Mouse (Mus musculus) intestine, embryonic 15.5 days (tissue): ENCODE measurements at regions not wholly inside any gene's neighbourhood (a gene's known extent, or its start where the extent isn't known, plus 50 kb on each side); places are given as distances from the start of the nearest gene placed in this dataset.

Experiments
- ATAC-seq: fragments of 200-750 bp; cut with Nextera tagmentation; 2 replicates; pipeline ENCODE4 v1.8.0; 2017; ENCODE audit warnings: moderate TSS enrichment, moderate library complexity
- H3K27ac ChIP-seq: fragments of 300-500 bp; sonication (generic); 2 replicates; pipeline ENCODE4 v1.5.1; 2015; ENCODE audit warnings: mild to moderate bottlenecking, inconsistent platforms
- H3K27me3 ChIP-seq: fragments of 300-500 bp; sonication (generic); replicated peaks from 2 replicates; pipeline ENCODE4 v1.6.1; 2015; ENCODE audit warnings: inconsistent platforms
- H3K36me3 ChIP-seq: fragments of 300-500 bp; sonication (generic); 2 replicates; pipeline ENCODE4 v1.6.1; 2015; ENCODE audit warnings: inconsistent platforms
- H3K4me1 ChIP-seq: fragments of 300-500 bp; sonication (generic); replicated peaks from 2 replicates; pipeline ENCODE4 v1.6.1; 2015; ENCODE audit warnings: inconsistent platforms
- H3K4me2 ChIP-seq: fragments of 300-500 bp; sonication (generic); replicated peaks from 2 replicates; pipeline ENCODE4 v1.6.1; 2015; ENCODE audit warnings: mild to moderate bottlenecking, inconsistent platforms
- H3K4me3 ChIP-seq: fragments of 300-500 bp; sonication (generic); replicated peaks from 2 replicates; pipeline ENCODE4 v1.5.1; 2015; ENCODE audit warnings: inconsistent platforms
- H3K9ac ChIP-seq: fragments of 300-500 bp; sonication (generic); 2 replicates; pipeline ENCODE4 v1.6.1; 2015; ENCODE audit warnings: inconsistent platforms
- H3K9me3 ChIP-seq: fragments of 300-500 bp; sonication (generic); 2 replicates; pipeline ENCODE4 v1.6.1; 2016; ENCODE audit warnings: inconsistent platforms
- WGBS: fragments of 180-500 bp; shearing (Covaris S2); methylation state at CpG from one replicate; pipeline ENCODE4 v1.1.7; 2015; 5-methylcytosine and 5-hydroxymethylcytosine counted together

DNA sequence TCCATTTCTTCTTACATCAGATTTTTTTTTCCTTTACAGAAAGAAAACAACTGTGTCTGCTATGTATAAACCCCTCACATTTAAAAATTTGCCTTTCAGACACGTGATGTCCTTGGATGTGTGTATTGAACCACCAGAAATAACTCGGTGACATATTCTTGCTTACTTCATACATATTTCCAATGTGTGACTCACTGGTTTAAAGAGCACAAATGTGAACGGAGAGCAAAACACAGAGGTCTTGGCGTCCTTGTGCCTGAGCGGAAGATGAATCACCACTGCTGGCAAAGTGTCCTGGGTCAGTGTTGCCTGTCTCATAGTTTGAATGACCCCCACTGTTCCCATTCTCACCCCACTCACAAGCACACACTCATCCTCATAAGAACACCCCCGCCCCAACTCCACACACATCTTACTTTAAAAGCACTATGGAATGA, 94.0 kb upstream of the Trim52 start:
- Histone ChIP-seq H3K4me1 (no peaks in the 10 kb centered on the region), H3K36me3 (no peaks in the 10 kb centered on the region), H3K4me2 (no peak overlapping the region), H3K27me3 (no peaks in the 10 kb centered on the region), H3K27ac (no peak overlapping the region), H3K9me3 (no peaks in the 10 kb centered on the region), H3K9ac (no peak overlapping the region), H3K4me3 (no peak overlapping the region)
- no peak; the same call in 1 of the 2 replicates for ATAC-seq
- 60% methylated on average over 6 of the region's 6 CpGs for WGBS

DNA sequence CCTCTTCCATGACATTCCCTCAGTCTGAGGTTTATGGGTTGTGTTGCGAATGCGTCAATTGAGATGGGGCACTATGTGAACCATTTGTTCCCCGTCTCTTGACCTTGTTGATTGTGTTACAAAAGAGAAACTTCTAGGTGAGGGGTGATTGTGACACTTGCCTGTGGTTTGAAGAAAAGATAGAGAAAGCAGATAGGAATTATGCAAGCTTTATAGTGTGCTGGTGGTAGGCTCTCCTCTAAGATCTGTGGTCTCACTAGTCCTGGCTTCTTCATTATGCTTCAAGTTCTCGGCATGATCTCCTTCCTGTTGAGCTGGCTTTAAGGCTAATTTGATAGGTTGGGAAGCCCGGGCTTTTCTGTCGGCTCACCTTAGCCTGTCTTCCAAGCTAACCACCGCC, 83.2 kb upstream of the Trim52 start:
- ATAC-seq = no peak
- H3K4me3 ChIP-seq = no peak overlapping the region
- no peaks in the 10 kb centered on the region for H3K9me3 ChIP-seq
- no peak overlapping the region for H3K9ac ChIP-seq
- no peaks in the 10 kb centered on the region for H3K36me3 ChIP-seq
- H3K4me2 ChIP-seq = no peak overlapping the region
- H3K4me1 ChIP-seq = no peaks in the 10 kb centered on the region
- H3K27ac ChIP-seq = no peak overlapping the region
- H3K27me3 ChIP-seq = no peaks in the 10 kb centered on the region
- WGBS = 87% methylated on average over 7 of the region's 7 CpGs

DNA sequence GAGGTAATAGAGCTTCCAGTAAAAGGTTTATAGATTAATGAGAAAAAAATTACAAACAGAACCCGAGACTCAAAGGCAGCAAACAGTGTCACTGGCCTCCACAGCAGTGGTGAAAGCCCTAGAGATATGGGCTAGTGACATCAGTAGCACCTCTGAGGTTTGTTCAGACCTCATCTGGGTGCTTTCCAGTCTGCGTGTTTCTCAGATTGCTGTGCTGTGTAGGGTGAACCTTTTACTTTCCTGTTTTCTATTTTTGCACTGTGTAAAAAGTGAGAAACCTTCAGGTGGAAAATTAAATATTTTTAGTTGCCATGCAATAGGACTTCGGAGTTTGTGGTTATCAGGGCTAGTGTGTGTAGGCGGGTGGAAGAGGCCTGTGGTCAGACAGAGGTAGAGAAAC, 79.2 kb upstream of the Trim52 start:
- H3K9ac ChIP-seq = no peak overlapping the region
- H3K4me2 ChIP-seq = no peak overlapping the region
- WGBS = 80% methylated on average over 4 of the region's 4 CpGs
- H3K4me1 ChIP-seq = no peaks in the 10 kb centered on the region
- H3K4me3 ChIP-seq = no peak overlapping the region
- no peaks in the 10 kb centered on the region for H3K36me3 ChIP-seq
- no peaks in the 10 kb centered on the region for H3K27me3 ChIP-seq
- ATAC-seq = no peak
- no peak overlapping the region for H3K27ac ChIP-seq
- H3K9me3 ChIP-seq = no peaks in the 10 kb centered on the region

DNA sequence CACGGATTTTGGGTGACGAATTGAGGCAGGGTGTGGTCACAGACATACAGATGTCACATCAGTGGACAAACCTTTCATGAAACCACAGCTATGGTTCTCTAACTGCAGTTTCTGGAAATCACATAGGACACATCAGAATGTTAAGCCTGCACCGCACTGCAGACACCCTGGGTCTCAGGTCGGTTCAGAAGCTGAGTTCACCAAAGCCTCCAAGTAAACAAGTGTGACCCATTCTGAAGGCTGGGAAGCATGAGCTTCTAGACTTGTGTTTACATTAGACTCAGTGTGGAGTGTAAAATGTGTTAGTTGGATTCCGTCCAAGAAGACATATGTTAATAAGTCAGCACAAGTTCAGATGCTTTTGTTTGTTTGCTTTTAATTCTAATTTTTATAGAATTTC, 78.3 kb upstream of the Trim52 start:
- no peak overlapping the region for H3K4me2 ChIP-seq
- no peaks in the 10 kb centered on the region for H3K36me3 ChIP-seq
- no peaks in the 10 kb centered on the region for H3K4me1 ChIP-seq
- no peaks in the 10 kb centered on the region for H3K9me3 ChIP-seq
- H3K27ac ChIP-seq = no peak overlapping the region
- WGBS = 61% methylated on average over 5 of the region's 5 CpGs
- ATAC-seq = peak; percentile 61; the same call in 1 of the 2 replicates
- no peak overlapping the region for H3K9ac ChIP-seq
- no peaks in the 10 kb centered on the region for H3K27me3 ChIP-seq
- no peak overlapping the region for H3K4me3 ChIP-seq

DNA sequence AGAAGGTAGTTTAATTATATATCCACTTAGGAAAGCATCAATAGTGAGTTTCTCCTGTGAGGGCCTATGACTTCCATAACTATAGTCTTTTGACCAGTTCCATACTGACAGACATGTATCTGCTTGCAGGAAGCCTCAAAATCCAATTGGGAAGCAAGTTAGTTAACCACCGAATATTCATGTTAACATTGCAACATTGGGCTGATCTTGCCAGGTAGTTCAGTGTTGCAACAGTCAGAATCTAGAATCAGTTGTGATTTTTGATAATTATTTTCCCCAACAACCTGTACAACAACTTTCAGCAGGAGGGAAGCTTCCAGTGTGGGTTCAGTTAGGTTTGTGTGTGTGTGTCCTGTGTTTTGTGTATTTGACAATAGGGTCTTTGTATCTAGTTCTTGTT, 74.9 kb upstream of the Trim52 start:
- ATAC-seq = no peak
- no peaks in the 10 kb centered on the region for H3K4me1 ChIP-seq
- no peaks in the 10 kb centered on the region for H3K36me3 ChIP-seq
- no peak overlapping the region for H3K4me3 ChIP-seq
- H3K9me3 ChIP-seq = no peaks in the 10 kb centered on the region
- no peak overlapping the region for H3K4me2 ChIP-seq
- no peak overlapping the region for H3K9ac ChIP-seq
- 88% methylated on average over 1 of the region's 1 CpGs for WGBS
- no peak overlapping the region for H3K27ac ChIP-seq
- H3K27me3 ChIP-seq = no peaks in the 10 kb centered on the region

DNA sequence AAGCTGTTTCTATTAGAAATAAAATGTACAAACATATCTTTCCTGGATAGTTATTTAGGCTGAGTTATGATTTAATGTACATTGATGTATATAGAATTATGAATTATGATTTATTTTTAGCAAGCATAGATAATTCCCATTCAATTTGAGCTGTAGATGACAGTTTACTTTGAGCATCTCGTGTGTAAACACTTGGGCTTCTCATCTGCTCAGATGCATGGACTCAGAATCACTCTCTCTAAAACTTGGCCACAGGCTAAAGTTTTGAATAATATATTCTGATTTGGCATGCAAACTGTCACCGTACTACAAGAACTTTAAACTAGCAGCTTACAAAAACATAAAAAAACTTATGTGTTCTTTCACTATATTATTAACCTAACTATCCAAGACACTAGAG, 72.2 kb upstream of the Trim52 start:
- Histone ChIP-seq H3K27me3 (no peaks in the 10 kb centered on the region), H3K4me3 (no peak overlapping the region), H3K27ac (no peak overlapping the region), H3K36me3 (no peaks in the 10 kb centered on the region), H3K9ac (no peak overlapping the region), H3K9me3 (no peaks in the 10 kb centered on the region), H3K4me2 (no peak overlapping the region), H3K4me1 (no peaks in the 10 kb centered on the region)
- WGBS = 55% methylated on average over 2 of the region's 2 CpGs
- no peak for ATAC-seq

DNA sequence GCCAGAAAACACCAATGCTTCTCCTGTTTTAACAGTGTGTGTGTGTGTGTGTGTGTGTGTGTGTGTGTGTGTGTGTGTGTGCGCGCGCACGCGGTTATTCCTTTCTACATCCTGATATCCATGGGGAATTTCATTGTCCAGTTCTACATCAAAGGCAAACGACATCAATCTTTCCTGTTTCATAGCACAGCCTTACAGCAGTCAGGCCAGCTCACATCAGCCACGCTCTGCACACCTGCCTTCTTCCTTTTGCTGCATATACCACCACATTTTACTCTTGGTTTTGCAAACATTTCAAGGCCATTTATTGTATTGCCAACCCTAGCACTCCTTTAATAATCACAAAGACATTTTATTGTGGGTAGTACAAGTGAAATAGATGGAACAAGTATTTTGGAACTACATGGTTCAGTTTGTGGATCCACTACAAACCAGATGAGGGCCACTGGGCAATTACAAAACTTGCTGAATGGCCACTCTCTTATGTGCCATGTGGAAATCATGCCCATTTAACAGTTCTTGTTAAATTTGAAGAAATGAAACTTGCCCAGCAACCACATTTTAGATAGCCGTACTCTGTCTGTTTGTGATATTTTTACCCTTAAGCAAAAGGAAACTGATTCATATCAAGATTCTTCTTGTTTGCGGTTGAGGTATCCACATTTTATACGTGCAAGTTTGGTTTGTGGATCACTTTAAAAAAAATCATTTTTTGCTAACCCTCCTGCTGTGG, 70.9 kb upstream of the Trim52 start:
- Histone ChIP-seq H3K27me3 (no peaks in the 10 kb centered on the region), H3K4me3 (no peak overlapping the region), H3K9me3 (no peaks in the 10 kb centered on the region), H3K4me1 (no peaks in the 10 kb centered on the region), H3K4me2 (no peak overlapping the region), H3K27ac (no peak overlapping the region), H3K36me3 (no peaks in the 10 kb centered on the region), H3K9ac (no peak overlapping the region)
- WGBS = 90% methylated on average over 10 of the region's 10 CpGs
- ATAC-seq = no peak

DNA sequence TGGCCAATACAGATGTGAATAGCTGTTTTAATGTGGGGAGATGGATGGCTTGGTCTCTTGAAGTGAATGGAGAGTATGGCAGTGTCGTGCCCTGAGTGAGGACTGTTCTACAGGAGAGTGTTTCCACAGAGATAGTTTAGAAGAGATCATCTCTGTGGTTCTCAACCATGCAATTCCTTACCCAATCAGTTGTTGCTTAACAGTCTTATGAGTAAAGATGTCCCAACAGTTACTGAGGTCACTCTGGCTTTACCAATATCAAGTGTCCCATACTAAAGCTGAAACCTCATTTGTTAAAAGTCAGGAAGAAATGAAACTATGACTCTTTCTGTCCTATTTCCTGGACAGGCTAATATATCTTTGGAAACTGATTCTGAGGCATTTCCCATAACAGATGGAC, 61.7 kb upstream of the Trim52 start:
- H3K27me3 ChIP-seq = no peaks in the 10 kb centered on the region
- H3K4me1 ChIP-seq = no peaks in the 10 kb centered on the region
- WGBS = 78% methylated on average over 1 of the region's 1 CpGs
- H3K4me3 ChIP-seq = no peak overlapping the region
- H3K9me3 ChIP-seq = no peaks in the 10 kb centered on the region
- no peak overlapping the region for H3K4me2 ChIP-seq
- H3K27ac ChIP-seq = no peak overlapping the region
- ATAC-seq = no peak
- H3K36me3 ChIP-seq = no peaks in the 10 kb centered on the region
- H3K9ac ChIP-seq = no peak overlapping the region

DNA sequence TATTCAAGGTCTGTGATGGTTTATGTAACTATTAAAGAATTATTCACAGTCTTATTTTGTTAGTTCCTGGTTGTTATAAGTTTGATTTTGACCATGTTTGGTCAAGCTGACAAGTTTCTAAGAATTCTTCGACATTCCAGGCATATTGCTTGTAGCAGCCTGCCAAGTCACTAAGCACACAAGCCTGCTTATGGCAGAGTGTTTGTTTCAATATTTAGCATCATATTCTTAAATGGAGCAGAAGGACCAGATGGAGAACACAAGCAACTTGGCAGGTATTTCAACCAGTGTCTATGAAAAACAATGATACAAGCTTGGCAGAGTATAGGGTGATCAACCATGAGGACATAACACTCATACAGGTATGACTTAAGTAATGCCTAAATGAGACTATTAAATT, 55.8 kb upstream of the Trim52 start:
- ATAC-seq = no peak
- no peak overlapping the region for H3K4me3 ChIP-seq
- H3K36me3 ChIP-seq = no peaks in the 10 kb centered on the region
- no peaks in the 10 kb centered on the region for H3K4me1 ChIP-seq
- no peak overlapping the region for H3K27ac ChIP-seq
- H3K9ac ChIP-seq = no peak overlapping the region
- H3K9me3 ChIP-seq = no peaks in the 10 kb centered on the region
- H3K27me3 ChIP-seq = no peaks in the 10 kb centered on the region
- no peak overlapping the region for H3K4me2 ChIP-seq
- 67% methylated on average over 1 of the region's 1 CpGs for WGBS

DNA sequence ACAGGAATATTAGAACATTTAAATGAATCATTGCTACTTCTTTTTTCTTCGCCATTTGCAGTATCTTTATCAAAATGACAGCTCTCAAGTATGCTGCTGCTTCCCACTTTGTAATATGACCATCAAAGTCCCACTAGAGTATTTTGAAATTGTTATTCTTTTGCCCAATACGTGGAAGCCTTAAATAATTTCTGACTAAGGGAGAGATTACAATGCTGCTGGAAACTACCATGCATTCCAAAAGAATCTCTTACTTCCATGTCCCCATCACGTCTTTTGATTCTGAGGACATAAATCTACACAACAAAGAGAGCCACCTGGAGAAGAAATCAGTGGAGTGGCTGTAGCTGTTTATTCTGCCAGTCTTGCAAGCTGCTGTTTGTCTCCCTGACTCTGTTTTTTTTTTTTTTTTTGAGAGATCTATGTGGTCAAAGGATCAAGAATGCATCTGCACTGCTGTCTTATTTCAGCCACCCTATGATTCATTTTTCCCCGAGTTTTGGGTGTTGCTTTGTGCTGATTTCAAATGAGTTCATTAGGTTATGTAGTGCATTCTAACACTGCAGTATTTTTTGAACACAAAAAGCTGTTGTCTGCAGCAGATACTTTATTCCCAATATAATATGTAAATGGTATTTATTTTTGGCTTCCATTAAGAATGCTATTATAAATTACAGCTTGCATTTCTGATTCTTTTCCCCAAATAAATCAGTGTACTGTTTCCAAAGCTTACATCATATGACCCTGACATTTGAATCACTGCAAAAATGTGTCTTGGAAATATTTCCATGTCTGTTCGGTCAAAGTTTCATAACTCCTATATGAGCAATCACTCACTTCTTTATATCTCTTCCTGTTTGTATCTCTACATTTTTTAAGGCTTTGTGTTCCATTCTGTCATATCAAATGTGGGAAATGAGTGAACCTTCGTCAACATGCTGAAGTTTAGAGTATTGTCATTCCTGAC, 53.1 kb upstream of the Trim52 start:
- Histone ChIP-seq H3K27me3 (no peaks in the 10 kb centered on the region), H3K4me1 (no peaks in the 10 kb centered on the region), H3K4me3 (no peak overlapping the region), H3K9ac (no peak overlapping the region), H3K36me3 (no peaks in the 10 kb centered on the region), H3K9me3 (no peaks in the 10 kb centered on the region), H3K4me2 (no peak overlapping the region), H3K27ac (no peak overlapping the region)
- ATAC-seq = no peak
- 55% methylated on average over 6 of the region's 6 CpGs for WGBS
